Mouse (Mus musculus) embryo, embryonic 11.5 days (tissue): Measurements from ENCODE around the gene Strn3.

Experiments
- DNase-seq: peaks from one replicate; pipeline ENCODE4 v3.0.0-alpha.2; 2012; ENCODE audit warnings: low read depth, low spot score

Gene Strn3

GRCm38 (mm10) chr12:51691845-51692632, at the start of gene Strn3:
Gene Strn3 (minus strand): TSS chr12:51691897.
- peak; percentile 95 for DNase-seq

GRCm38 (mm10) chr12:51736807-51737206, 45.1 kb upstream of the Strn3 start:
- no peak for DNase-seq

GRCm38 (mm10) chr12:51736381-51736780, 44.7 kb upstream of the Strn3 start:
- DNase-seq = no peak

- no peak for DNase-seq
These were observed 44.2 kb upstream of the Strn3 start for GRCm38 (mm10) chr12:51735840-51736271.

GRCm38 (mm10) chr12:51734605-51735211, 43.0 kb upstream of the Strn3 start:
- DNase-seq = no peak

- DNase-seq = no peak
These were observed 38.1 kb upstream of the Strn3 start for GRCm38 (mm10) chr12:51729827-51730226.

- no peak for DNase-seq
These were observed 37.4 kb upstream of the Strn3 start for GRCm38 (mm10) chr12:51729058-51729457.

- no peak for DNase-seq
These were observed 30.1 kb upstream of the Strn3 start for GRCm38 (mm10) chr12:51721836-51722235.

GRCm38 (mm10) chr12:51718617-51719016, 26.9 kb upstream of the Strn3 start:
- DNase-seq = no peak

GRCm38 (mm10) chr12:51712685-51713084, 21.0 kb upstream of the Strn3 start:
- no peak for DNase-seq

GRCm38 (mm10) chr12:51710154-51710553, 18.5 kb upstream of the Strn3 start:
- no peak for DNase-seq

- DNase-seq = no peak
These were observed 18.0 kb upstream of the Strn3 start for GRCm38 (mm10) chr12:51709741-51710140.

- DNase-seq = no peak
These were observed 17.4 kb upstream of the Strn3 start for GRCm38 (mm10) chr12:51708941-51709686.

- DNase-seq = no peak
These were observed 15.1 kb upstream of the Strn3 start for GRCm38 (mm10) chr12:51706673-51707235.

- DNase-seq = no peak
These were observed 14.1 kb upstream of the Strn3 start for GRCm38 (mm10) chr12:51705778-51706177.

- DNase-seq = no peak
These were observed 12.9 kb upstream of the Strn3 start for GRCm38 (mm10) chr12:51704572-51704971.

- no peak for DNase-seq
These were observed 12.2 kb upstream of the Strn3 start for GRCm38 (mm10) chr12:51703859-51704258.

GRCm38 (mm10) chr12:51701723-51702122, 10.0 kb upstream of the Strn3 start:
- DNase-seq = no peak

GRCm38 (mm10) chr12:51699623-51700393, 8.1 kb upstream of the Strn3 start:
- no peak for DNase-seq

GRCm38 (mm10) chr12:51696157-51696556, 4.5 kb upstream of the Strn3 start:
- DNase-seq = no peak

GRCm38 (mm10) chr12:51694966-51695365, 3.3 kb upstream of the Strn3 start:
- DNase-seq = no peak
